27 mouse cellular contexts compared by ENCODE assay signal in genomic region chr13:93320089-93320488, GRCm38 (mm10). TPM values are rescaled to one million over a fixed set of nuclear protein-coding genes. Genes with fewer than 3 reads are reported as not detected.
A peak's percentile ranks its signal among the peaks of the same experiment; 100 is the strongest.
DNase-seq lines count a peak whose midpoint lies in the region; ATAC-seq lines count a peak whose summit lies in the region.
"Had no signal": no experiment of that assay in that cellular context is flagged by ENCODE, and none has a peak within 500 bp of the region (broad histone marks: within the 10 kb centered on the region; RNA-seq: fewer than 3 reads in every experiment).

No protein-coding gene starts in this region.

- peaks cover 28% of the 10 kb centered on the region for H3K4me1 ChIP-seq in heart, embryonic 13.5 days
- peaks cover 9% of the 10 kb centered on the region for H3K4me1 ChIP-seq in heart, embryonic 16.5 days (ENCODE audit: control insufficient read depth, insufficient read depth, low read length)
- H3K4me1 ChIP-seq: forebrain, embryonic 10.5 days; forebrain, embryonic 13.5 days; hindbrain, embryonic 12.5 days; hindbrain, embryonic 15.5 days; kidney, embryonic 15.5 days had no signal

- DNase-seq in frontal cortex, postnatal 25 days (ENCODE audit: low spot score in 2 of 2), result no peak
- no peak for DNase-seq in heart, postnatal 4 days
- no peak for DNase-seq in heart, postnatal 25 days (ENCODE audit: low spot score)
- DNase-seq in right cerebral cortex, adult 18-20 months, result peak; percentile 29
- DNase-seq in right cerebral cortex, postnatal 36 days (ENCODE audit: low spot score in 2 of 2), result no peak
- DNase-seq: adrenal gland, postnatal 10 days; adrenal gland, postnatal 36 days; B cell, adult 2 months; cerebellum, adult 18-20 months; cerebellum, adult 9-10 months; cerebellum, postnatal 14 days; gastrocnemius, postnatal 14 days; heart, adult 11 months; kidney, adult 11 months; kidney, adult 8-10 months had no signal

- intact Hi-C loops in heart, postnatal 25 days (cut with DNase I), result no loop called here

- H3K4me2 ChIP-seq in heart, embryonic 13.5 days, result peak overlapping the region; percentile 8; the same call in 1 of the 2 replicates
- peak overlapping the region; percentile 21; the same call in 1 of the 2 replicates for H3K4me2 ChIP-seq in heart, embryonic 16.5 days (ENCODE audit: low read depth, low read length)
- H3K4me2 ChIP-seq: forebrain, embryonic 13.5 days; hindbrain, embryonic 12.5 days; hindbrain, embryonic 15.5 days; kidney, embryonic 15.5 days had no signal

- H3K9ac ChIP-seq in heart, embryonic 13.5 days, result peak overlapping the region; percentile 34; the same call in 1 of the 2 replicates
- peak overlapping the region; percentile 41; the same call in 1 of the 2 replicates for H3K9ac ChIP-seq in heart, embryonic 16.5 days (ENCODE audit: low read length)
- H3K9ac ChIP-seq: forebrain, embryonic 13.5 days; hindbrain, embryonic 12.5 days; hindbrain, embryonic 15.5 days; kidney, embryonic 15.5 days had no signal

- H3K9me3 ChIP-seq in heart, embryonic 13.5 days, result no peaks in the 10 kb centered on the region
- no peaks in the 10 kb centered on the region for H3K9me3 ChIP-seq in heart, embryonic 16.5 days (replicated peaks; ENCODE audit: control insufficient read depth, low read length)
- H3K9me3 ChIP-seq: forebrain, embryonic 10.5 days; forebrain, embryonic 13.5 days; G1E; hindbrain, embryonic 12.5 days; hindbrain, embryonic 15.5 days; kidney, embryonic 15.5 days had no signal

- WGBS in heart, embryonic 13.5 days, result 42% methylated on average over 5 of the region's 5 CpGs
- WGBS in heart, embryonic 16.5 days, result 35% methylated on average over 5 of the region's 5 CpGs

- ATAC-seq in frontal cortex, adult (ENCODE audit: low TSS enrichment), result peak; percentile 83
- no peak for ATAC-seq in heart, embryonic 13.5 days (ENCODE audit: extremely low read depth, insufficient number of reproducible peaks, low FRiP score, low TSS enrichment)
- no peak for ATAC-seq in heart, embryonic 16.5 days (replicated peaks; ENCODE audit: extremely low read depth, insufficient read depth, low FRiP score)
- ATAC-seq: forebrain, embryonic 13.5 days; forebrain, embryonic 16.5 days; Patski had no signal

- no peak overlapping the region for H3K4me3 ChIP-seq in heart, embryonic 13.5 days
- no peak overlapping the region for H3K4me3 ChIP-seq in heart, embryonic 16.5 days (ENCODE audit: low read length)
- H3K4me3 ChIP-seq: forebrain, embryonic 10.5 days; forebrain, embryonic 13.5 days; hindbrain, embryonic 12.5 days; hindbrain, embryonic 15.5 days; kidney, embryonic 15.5 days had no signal

- no peaks in the 10 kb centered on the region for H3K36me3 ChIP-seq in heart, embryonic 13.5 days
- no peaks in the 10 kb centered on the region for H3K36me3 ChIP-seq in heart, embryonic 16.5 days (ENCODE audit: control insufficient read depth, insufficient read depth)
- H3K36me3 ChIP-seq: hindbrain, embryonic 12.5 days; hindbrain, embryonic 15.5 days; kidney, embryonic 15.5 days had no signal

- H3K27me3 ChIP-seq in heart, embryonic 13.5 days (replicated peaks), result no peaks in the 10 kb centered on the region
- no peaks in the 10 kb centered on the region for H3K27me3 ChIP-seq in heart, embryonic 16.5 days (ENCODE audit: control insufficient read depth, insufficient read depth, low read length)
- H3K27me3 ChIP-seq: CH12.LX; forebrain, embryonic 13.5 days; hindbrain, embryonic 12.5 days; hindbrain, embryonic 15.5 days; kidney, embryonic 15.5 days; Patski had no signal

- peak overlapping the region; percentile 60 for H3K27ac ChIP-seq in heart, embryonic 13.5 days (replicated peaks)
- H3K27ac ChIP-seq in heart, embryonic 16.5 days (ENCODE audit: low read length), result peak overlapping the region; percentile 57
- H3K27ac ChIP-seq: forebrain, embryonic 10.5 days; forebrain, embryonic 13.5 days; hindbrain, embryonic 12.5 days; hindbrain, embryonic 15.5 days; kidney, embryonic 15.5 days had no signal

RNA-seq across cellular contexts. Expression of gene Homer1, which starts 20.7 kb away (rescaled TPM):
- 10.6 and 11.1 TPM in 2 replicates for polyA plus RNA-seq in heart, embryonic 13.5 days (2015; fragmentation: Nextera tagmentation; extraction: Ambion mirVana)
- 10 to 100 TPM; 60.5 to 63.7 TPM for total RNA-seq in heart, postnatal 4 days (2021)
- 11.7 and 13.9 TPM in 2 replicates for polyA plus RNA-seq in heart, embryonic 16.5 days (2015; fragmentation: Nextera tagmentation; extraction: Ambion mirVana)
- 10 to 100 TPM; 61.1 to 63.8 TPM for total RNA-seq in heart, postnatal 25 days (2021)
